Mouse (Mus musculus) CH12F3 (cell line): ENCODE data around the gene Chac1.

Experiments used
- in situ Hi-C: fragments of 300-500 bp; cut with MboI; formaldehyde crosslinking; loops from 2 replicates; pipeline ENCODE4 v1.14.3; 2020; ENCODE audit warnings: low sequenced_read_pairs

Gene Chac1

DNA sequence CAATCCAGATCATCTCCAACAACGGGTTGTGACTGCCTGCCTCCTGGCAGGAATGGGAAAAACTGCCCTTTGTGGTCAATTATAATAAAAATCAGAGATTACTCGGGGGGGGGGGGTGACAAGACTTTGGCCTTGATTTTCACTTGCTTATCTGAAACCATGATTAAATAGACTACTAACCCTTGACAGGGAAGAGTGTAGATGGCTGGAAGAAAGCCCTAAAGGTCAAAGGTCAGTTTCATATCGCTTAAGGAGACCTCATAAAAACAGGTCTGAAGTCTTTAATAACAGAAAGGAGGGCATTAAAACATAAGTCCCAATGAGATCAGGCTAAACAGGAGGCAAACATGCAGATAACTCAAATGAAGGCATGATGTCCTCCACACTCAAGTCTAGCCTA is 16.3 kb downstream of the Chac1 start:
- in situ Hi-C loops: no loop called here

DNA sequence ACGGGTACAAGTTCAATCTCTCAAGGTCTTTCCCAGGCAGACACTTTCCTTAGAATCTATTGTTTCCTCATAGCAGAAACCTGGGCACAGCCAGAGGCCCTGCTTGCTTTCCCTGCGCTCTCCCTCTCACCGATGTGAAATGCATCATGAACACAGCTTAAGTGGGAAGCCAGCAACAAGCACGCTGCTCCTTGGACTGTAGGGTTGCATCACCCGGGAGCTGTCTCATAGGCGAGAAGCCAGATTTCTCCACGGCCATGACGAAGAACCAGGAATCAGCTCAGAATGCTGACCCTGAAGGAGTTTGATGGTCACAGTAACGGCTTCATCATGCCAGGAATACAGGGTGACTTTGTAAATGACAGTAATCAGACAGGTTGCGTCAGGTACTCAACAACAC is 19.1 kb downstream of the Chac1 start:
- in situ Hi-C loops: no loop called here

DNA sequence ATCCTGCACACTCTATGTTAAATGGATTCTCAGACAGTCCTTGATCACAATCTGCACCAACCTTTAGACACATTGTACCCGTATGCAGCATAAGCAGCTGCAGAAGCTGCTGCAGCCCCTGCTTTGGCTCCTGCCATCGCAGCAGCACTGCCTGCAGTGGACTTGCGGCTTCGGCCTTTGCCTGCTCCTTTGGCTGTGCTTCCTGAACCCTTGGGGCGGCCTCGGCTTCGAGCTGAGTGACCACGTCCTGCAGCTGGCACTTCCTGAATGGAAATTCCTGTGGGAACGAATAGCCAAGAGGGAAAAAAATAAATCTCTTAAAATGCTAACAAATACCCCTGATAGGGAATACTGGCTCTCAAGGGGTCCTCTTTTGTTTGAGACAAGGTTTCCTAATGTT is 26.3 kb downstream of the Chac1 start:
- in situ Hi-C loops: no loop called here

DNA sequence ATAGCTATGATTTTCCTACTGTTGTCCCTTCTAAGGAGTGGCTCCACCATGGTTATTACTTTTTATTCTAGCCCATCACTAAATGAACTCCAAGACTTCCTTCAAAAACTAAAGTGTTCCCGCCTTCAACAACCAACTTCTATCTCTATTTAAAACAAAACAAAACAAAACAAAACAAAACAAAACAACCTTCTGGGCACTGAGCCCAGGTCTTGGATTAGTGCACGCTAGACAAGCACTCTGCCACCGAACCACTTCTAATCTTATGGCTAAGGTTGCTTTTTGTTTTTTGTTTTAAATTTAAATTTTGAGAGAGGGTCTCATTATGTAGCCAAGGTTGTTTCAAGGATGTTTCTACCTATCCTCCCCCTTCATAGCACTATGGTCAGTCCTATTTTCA is 26.8 kb downstream of the Chac1 start:
- in situ Hi-C loops: no loop called here

DNA sequence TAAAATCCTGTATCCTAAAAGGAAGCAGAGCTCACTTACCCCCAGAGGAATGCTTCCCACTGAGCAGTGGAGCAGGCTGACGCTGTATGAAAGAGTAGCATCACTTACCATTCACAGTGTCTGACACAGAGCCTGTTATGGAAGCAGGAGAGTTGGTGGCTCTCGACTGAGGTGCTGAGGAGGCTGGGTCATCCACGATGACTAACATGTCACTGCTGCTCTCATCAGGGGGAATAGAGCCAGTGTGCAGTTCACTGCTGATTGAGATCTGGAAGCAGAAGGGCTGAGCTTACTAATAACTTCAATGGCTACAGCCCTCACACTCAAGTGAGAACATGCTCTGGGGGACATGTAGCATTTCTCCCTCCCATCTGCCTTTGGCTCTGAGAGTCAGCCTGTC is 28.4 kb downstream of the Chac1 start:
- in situ Hi-C loops: no loop called here

DNA sequence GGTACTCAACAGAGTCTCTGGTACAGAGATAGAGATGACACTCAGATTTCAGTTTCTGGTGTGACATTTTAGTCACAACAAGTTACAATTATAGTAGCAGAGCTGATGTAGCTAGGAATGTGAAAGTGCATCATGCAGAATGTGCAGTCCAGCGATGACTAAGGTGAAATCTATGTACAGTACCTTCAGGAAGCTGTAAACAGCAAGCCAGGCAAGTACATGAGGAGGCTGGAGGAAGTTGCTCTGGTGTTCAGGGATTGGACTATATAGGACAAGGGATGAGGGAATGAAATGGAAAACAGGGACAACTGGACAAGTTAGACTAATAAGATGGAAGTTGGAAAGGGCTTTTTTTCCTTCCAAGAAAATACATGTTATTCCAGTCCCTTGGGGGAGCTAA is 37.2 kb downstream of the Chac1 start:
- in situ Hi-C loops: no loop called here

DNA sequence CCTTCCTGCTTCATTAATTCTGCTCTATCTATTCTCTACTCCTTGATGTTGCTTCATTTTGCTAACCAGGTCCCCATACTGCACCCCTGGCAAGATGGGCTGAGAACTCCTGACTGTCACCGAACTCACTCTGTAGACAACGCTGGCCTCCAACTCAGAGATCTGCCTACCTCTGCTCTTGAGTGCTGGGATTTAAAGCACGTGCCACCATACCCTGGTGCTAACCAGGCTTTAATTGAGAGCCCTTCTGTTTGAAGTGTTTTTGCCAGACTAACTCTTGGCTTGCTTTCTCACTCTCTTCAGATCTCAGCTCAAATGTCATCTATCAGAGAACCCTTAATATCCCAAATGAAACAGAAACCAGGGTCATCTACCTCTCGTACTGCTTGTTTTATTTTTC is 39.0 kb downstream of the Chac1 start:
- in situ Hi-C loops: no loop called here

DNA sequence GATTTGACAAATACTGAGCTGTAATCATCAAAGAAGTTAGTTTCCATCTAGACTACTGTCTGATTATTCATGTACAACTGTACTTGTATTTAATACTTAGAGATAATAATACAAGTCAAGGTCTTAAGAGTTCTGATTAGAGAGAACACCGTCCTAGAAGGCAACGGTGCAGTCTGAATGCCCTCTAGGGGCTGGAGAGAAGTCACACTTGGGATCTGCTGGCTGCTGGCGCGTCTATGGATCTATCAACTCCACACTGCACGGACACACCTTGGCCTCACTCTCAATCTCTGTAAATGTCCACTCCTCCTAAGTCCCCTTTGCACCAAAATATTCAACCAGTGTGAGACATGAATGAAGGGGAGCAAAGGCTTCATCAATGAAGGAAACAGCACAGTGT is 47.2 kb downstream of the Chac1 start:
- in situ Hi-C loops: no loop called here

DNA sequence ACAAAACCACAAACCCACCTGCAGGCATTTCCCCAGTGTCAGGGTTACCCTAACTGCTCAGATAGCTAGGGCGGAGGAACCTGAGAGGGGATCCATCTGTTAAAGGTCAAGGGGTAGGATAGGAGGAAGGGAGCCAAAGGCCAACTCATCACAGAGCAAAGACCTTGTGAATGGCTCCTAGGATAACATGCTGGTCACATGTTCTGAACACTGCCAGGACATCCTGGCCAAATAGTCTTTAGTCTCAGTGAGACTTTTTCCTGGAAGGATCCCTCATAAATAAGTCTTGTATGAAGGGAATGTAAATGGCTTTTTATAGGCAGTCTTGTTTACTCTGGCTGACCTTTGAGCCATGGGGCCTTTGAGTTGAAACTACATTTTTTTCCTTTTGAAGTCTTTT is 47.6 kb downstream of the Chac1 start:
- in situ Hi-C loops: no loop called here

DNA sequence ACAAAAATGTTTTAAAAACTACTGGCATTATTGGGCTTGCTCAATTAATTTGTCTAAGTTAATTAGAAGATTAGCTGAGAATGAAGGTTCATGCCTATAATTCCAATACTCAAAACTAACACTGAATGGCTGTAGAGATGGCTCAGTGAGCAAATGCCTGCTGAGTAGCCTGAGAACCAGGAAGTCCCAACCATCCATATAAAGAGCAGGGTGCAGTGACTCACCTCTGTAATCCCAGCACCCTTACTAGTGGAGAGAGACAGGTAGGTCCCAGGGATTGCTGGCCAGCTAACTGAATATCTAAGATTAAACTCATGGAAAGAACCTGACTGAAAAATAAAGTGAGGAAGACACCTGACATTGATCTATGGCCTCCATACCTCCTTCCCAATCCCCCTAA is 48.3 kb downstream of the Chac1 start:
- in situ Hi-C loops: no loop called here
